12 mouse cellular contexts compared by ENCODE assay signal in genomic region chr7:84722804-84723459, GRCm38 (mm10). TPM values are rescaled to one million over a fixed set of nuclear protein-coding genes. Genes with fewer than 3 reads are reported as not detected.
A peak's percentile ranks its signal among the peaks of the same experiment; 100 is the strongest.
DNase-seq lines count a peak whose midpoint lies in the region; ATAC-seq and TF ChIP-seq lines count a peak whose summit lies in the region.
"Had no signal": no experiment of that assay in that cellular context is flagged by ENCODE, and none has a peak within 500 bp of the region (broad histone marks: within the 10 kb centered on the region; RNA-seq: fewer than 3 reads in every experiment).

No protein-coding gene starts in this region.

- no peaks in the 10 kb centered on the region for H3K27me3 ChIP-seq in lung, embryonic 15.5 days
- H3K27me3 ChIP-seq: CH12.LX had no signal

- no peak overlapping the region for H3K4me2 ChIP-seq in lung, embryonic 15.5 days

- no peaks in the 10 kb centered on the region for H3K9me3 ChIP-seq in lung, embryonic 15.5 days

- no peaks in the 10 kb centered on the region for H3K4me1 ChIP-seq in lung, embryonic 15.5 days

- H3K4me3 ChIP-seq in lung, embryonic 15.5 days, result no peak overlapping the region
- H3K4me3 ChIP-seq in gastrocnemius, adult 2 months, result no peak overlapping the region

- no peak for DNase-seq in lung, postnatal 36 days
- DNase-seq in yolk sac, embryonic 10.5 days (ENCODE audit: low spot score), result peak; percentile 56
- DNase-seq in gastrocnemius, adult 2 months, result no peak
- DNase-seq in natural killer cell, adult 2 months (ENCODE audit: low spot score in 2 of 2), result no peak
- DNase-seq: adrenal gland, postnatal 25 days; cerebellum, adult 9-11 months; heart, postnatal 10 days had no signal

- H3K36me3 ChIP-seq in lung, embryonic 15.5 days, result no peaks in the 10 kb centered on the region

- peak; percentile 85; the same call in 1 of the 2 replicates for ATAC-seq in lung, embryonic 15.5 days (ENCODE audit: borderline replicate concordance, extremely low read depth, low FRiP score, low TSS enrichment)
- peak; percentile 99 for ATAC-seq in erythroblast, adult 5-6 weeks (replicated peaks; ENCODE audit: low FRiP score, poor library complexity, severe bottlenecking)
- ATAC-seq in megakaryocyte, adult 5-6 weeks (ENCODE audit: poor library complexity, severe bottlenecking), result peak; percentile 57
- ATAC-seq: inflammation-experienced regulatory T-cells, adult 6 months had no signal

- TF ChIP-seq CTCF in gastrocnemius, adult 2 months (IDR thresholded peaks at IDR 0.05), result no peak

- intact Hi-C loops in gastrocnemius, adult 2 months (cut with DNase I), result no loop called here

- WGBS in lung, embryonic 15.5 days, result 41% methylated on average over 7 of the region's 7 CpGs

- H3K9ac ChIP-seq in lung, embryonic 15.5 days, result no peak overlapping the region

- no peak overlapping the region for H3K27ac ChIP-seq in lung, embryonic 15.5 days
- no peak overlapping the region for H3K27ac ChIP-seq in gastrocnemius, adult 2 months

RNA-seq across cellular contexts. Expression of gene Zfand6, which starts 33.2 kb away (rescaled TPM):
- 156 and 185 TPM in 2 replicates for polyA plus RNA-seq in lung, embryonic 15.5 days (2015; fragmentation: Nextera tagmentation; extraction: Ambion mirVana)
- total RNA-seq in erythroblast, adult 5-6 weeks (2015; ENCODE audit: low replicate concordance), result 436 and 450 TPM in 2 replicates
- total RNA-seq in erythroblast, adult 5-6 weeks (2017; ENCODE audit: low replicate concordance), result 548 and 626 TPM in 2 replicates
- total RNA-seq in megakaryocyte, adult 5-6 weeks (2015), result 135 and 162 TPM in 2 replicates
- total RNA-seq in megakaryocyte, adult 5-6 weeks (2017), result 78.3 and 97.4 TPM in 2 replicates
- total RNA-seq in gastrocnemius, adult 2 months (2021), result 100 to 1,000 TPM in 1 of 2 experiments, 10 to 100 TPM in 1; 97.9 to 110 TPM
